Mouse (Mus musculus) kidney, embryonic 15.5 days (tissue): ENCODE data around the gene Mcur1. TPM values are rescaled to one million over a fixed set of nuclear protein-coding genes. Genes with fewer than 3 reads are reported as not detected.

ENCODE experiments used
- ATAC-seq: fragments of 200-750 bp; cut with Nextera tagmentation; replicated peaks from 2 replicates; pipeline ENCODE4 v1.8.0; 2017; ENCODE audit warnings: moderate TSS enrichment; ENCODE audit not compliant: low FRiP score
- H3K27ac ChIP-seq: fragments of 300-500 bp; sonication (generic); 2 replicates; pipeline ENCODE4 v1.5.1; 2015; ENCODE audit warnings: mild to moderate bottlenecking, inconsistent platforms
- H3K27me3 ChIP-seq: fragments of 300-500 bp; sonication (generic); 2 replicates; pipeline ENCODE4 v1.6.1; 2015; ENCODE audit warnings: inconsistent platforms
- H3K36me3 ChIP-seq: fragments of 300-500 bp; sonication (generic); 2 replicates; pipeline ENCODE4 v1.6.1; 2015; ENCODE audit warnings: inconsistent platforms
- H3K4me1 ChIP-seq: fragments of 300-500 bp; sonication (generic); 2 replicates; pipeline ENCODE4 v1.6.1; 2015; ENCODE audit warnings: inconsistent platforms
- H3K4me2 ChIP-seq: fragments of 300-500 bp; sonication (generic); 2 replicates; pipeline ENCODE4 v1.6.1; 2015; ENCODE audit warnings: moderate library complexity, mild to moderate bottlenecking, inconsistent platforms
- H3K4me3 ChIP-seq: fragments of 300-500 bp; sonication (generic); replicated peaks from 2 replicates; pipeline ENCODE4 v1.5.1; 2015; ENCODE audit warnings: mild to moderate bottlenecking, inconsistent platforms
- H3K9ac ChIP-seq: fragments of 300-500 bp; sonication (generic); 2 replicates; pipeline ENCODE4 v1.6.1; 2015; ENCODE audit warnings: mild to moderate bottlenecking, inconsistent platforms
- H3K9me3 ChIP-seq: fragments of 300-500 bp; sonication (generic); replicated peaks from 2 replicates; pipeline ENCODE4 v1.6.1; 2016; ENCODE audit warnings: inconsistent platforms
- WGBS: fragments of 180-500 bp; shearing (Covaris S2); methylation state at CpG from one replicate; pipeline ENCODE4 v1.1.7; 2015; ENCODE audit warnings: mixed read lengths; 5-methylcytosine and 5-hydroxymethylcytosine counted together
- polyA plus RNA-seq: library from polyadenylated mRNA; unstranded; fragments of >200 nt; fragmentation: Nextera tagmentation; extraction: Ambion mirVana; gene quantifications from 2 replicates; pipeline ENCODE4 v1.2.1, GENCODE M21; 2015

Gene Mcur1
- polyA plus RNA-seq, 1 experiment from 2014 or later: 20.2 TPM

- peaks cover 27% of the 10 kb centered on the region for H3K4me1 ChIP-seq
- H3K36me3 ChIP-seq: no peaks in the 10 kb centered on the region
- no peaks in the 10 kb centered on the region for H3K27me3 ChIP-seq
- H3K4me3 ChIP-seq: no peak overlapping the region
- H3K27ac ChIP-seq: no peak overlapping the region
- no peak for ATAC-seq
- no peaks in the 10 kb centered on the region for H3K9me3 ChIP-seq
- 94% methylated on average over 3 of the region's 3 CpGs for WGBS
- no peak overlapping the region for H3K9ac ChIP-seq
- no peak overlapping the region for H3K4me2 ChIP-seq
Observed at GRCm38 (mm10) chr13:43497769-43498168, 62.2 kb downstream of the Mcur1 start.

- Histone ChIP-seq H3K4me1 (peaks cover 24% of the 10 kb centered on the region), H3K36me3 (no peaks in the 10 kb centered on the region), H3K9me3 (no peaks in the 10 kb centered on the region), H3K9ac (no peak overlapping the region), H3K27me3 (no peaks in the 10 kb centered on the region), H3K27ac (no peak overlapping the region), H3K4me2 (no peak overlapping the region), H3K4me3 (no peak overlapping the region)
- 3% methylated on average over 2 of the region's 2 CpGs for WGBS
- ATAC-seq: 0 out of 2 replicates have a peak, but pooled peaks have one; percentile 17
Observed at GRCm38 (mm10) chr13:43496660-43497059, 63.3 kb downstream of the Mcur1 start.

GRCm38 (mm10) chr13:43495645-43496044 lies 64.3 kb downstream of the Mcur1 start:
- no peak overlapping the region for H3K9ac ChIP-seq
- peaks cover 24% of the 10 kb centered on the region for H3K4me1 ChIP-seq
- no peak overlapping the region for H3K4me2 ChIP-seq
- ATAC-seq: no peak
- H3K4me3 ChIP-seq: no peak overlapping the region
- no peaks in the 10 kb centered on the region for H3K27me3 ChIP-seq
- no peak overlapping the region for H3K27ac ChIP-seq
- WGBS: 84% methylated on average over 7 of the region's 7 CpGs
- H3K9me3 ChIP-seq: 0 out of 2 replicates have a peak, but pooled peaks cover under 1% of the 10 kb centered on the region
- H3K36me3 ChIP-seq: no peaks in the 10 kb centered on the region

- Histone ChIP-seq H3K27ac (no peak overlapping the region), H3K4me2 (no peak overlapping the region)
- WGBS: 92% methylated on average over 7 of the region's 7 CpGs
Observed at GRCm38 (mm10) chr13:43493725-43494124, 66.3 kb downstream of the Mcur1 start.

GRCm38 (mm10) chr13:43493058-43493481 lies 66.9 kb downstream of the Mcur1 start:
- Histone ChIP-seq H3K27me3 (no peaks in the 10 kb centered on the region), H3K4me2 (no peak overlapping the region), H3K36me3 (no peaks in the 10 kb centered on the region), H3K4me3 (no peak overlapping the region), H3K9me3 (0 out of 2 replicates have a peak, but pooled peaks cover 3% of the 10 kb centered on the region), H3K9ac (no peak overlapping the region), H3K27ac (0 out of 2 replicates have a peak overlapping the region, but pooled peaks have one; percentile 3), H3K4me1 (peaks cover 10% of the 10 kb centered on the region)
- WGBS: 63% methylated on average over 11 of the region's 11 CpGs
- no peak for ATAC-seq

More at GRCm38 (mm10) chr13:43493725-43494124, 66.3 kb downstream of the Mcur1 start:
- Histone ChIP-seq H3K36me3 (no peaks in the 10 kb centered on the region), H3K27me3 (no peaks in the 10 kb centered on the region), H3K4me3 (no peak overlapping the region), H3K9me3 (0 out of 2 replicates have a peak, but pooled peaks cover 3% of the 10 kb centered on the region), H3K4me1 (peaks cover 13% of the 10 kb centered on the region), H3K9ac (no peak overlapping the region)
- no peak for ATAC-seq

Other genes starting within 250 kb of the Mcur1 start
- gene Sirt5, start 194.7 kb downstream of the Mcur1 start, polyA plus RNA-seq: 19.6 and 21.5 TPM in 2 replicates
- gene Nol7, start 161.8 kb downstream of the Mcur1 start, polyA plus RNA-seq: 135 and 137 TPM in 2 replicates
- gene Ranbp9, start 78.9 kb downstream of the Mcur1 start, polyA plus RNA-seq: 8.2 and 10.8 TPM in 2 replicates
- gene Rnf182, start 55.5 kb upstream of the Mcur1 start, polyA plus RNA-seq: 1.3 and 2.3 TPM in 2 replicates
- 29.4 and 32.4 TPM in 2 replicates for gene Cd83, start 224.6 kb upstream of the Mcur1 start, polyA plus RNA-seq